Comparison of ENCODE assay signal across 28 mouse cellular contexts in genomic region chr14:19646232-19646631, GRCm38 (mm10). TPM values are rescaled to one million over a fixed set of nuclear protein-coding genes. Genes with fewer than 3 reads are reported as not detected.
DNase-seq lines count a peak whose midpoint lies in the region; ATAC-seq and TF ChIP-seq lines count a peak whose summit lies in the region.
"Had no signal": no experiment of that assay in that cellular context is flagged by ENCODE, and none has a peak within 500 bp of the region (broad histone marks: within the 10 kb centered on the region; RNA-seq: fewer than 3 reads in every experiment).

No protein-coding gene starts in this region.

- TF ChIP-seq CTCF in liver, embryonic 14.5 days (IDR thresholded peaks at IDR 0.05; ENCODE audit: low read depth) = no peak
- TF ChIP-seq CTCF in MEL (IDR thresholded peaks at IDR 0.05 in 2 of 3, conservative IDR thresholded peaks at IDR 0.05 in 1 of 3; ENCODE audit: control insufficient read depth in 1 of 3, insufficient read depth in 1 of 3, low read depth in 2 of 3, low read length in 3 of 3, poor library complexity in 1 of 3, severe bottlenecking in 1 of 3) = no peak

- TF ChIP-seq POLR2A in MEL (IDR thresholded peaks at IDR 0.05; ENCODE audit: control insufficient read depth in 1 of 2, insufficient read depth in 1 of 2, low read depth in 1 of 2, low read length in 2 of 2, poor library complexity in 1 of 2) = no peak

- H3K36me3 ChIP-seq in liver, embryonic 14.5 days (replicated peaks; ENCODE audit: control insufficient read depth, insufficient read depth, low read depth) = no peaks in the 10 kb centered on the region
- H3K36me3 ChIP-seq in liver, embryonic 11.5 days (ENCODE audit: control insufficient read depth, insufficient read depth, low read length) = no peaks in the 10 kb centered on the region
- H3K36me3 ChIP-seq in MEL (ENCODE audit: control insufficient read depth in 1 of 2, insufficient read depth in 2 of 2, low read length in 2 of 2) = no peaks in the 10 kb centered on the region; a peak in 1 of 4 replicates
- H3K36me3 ChIP-seq: G1E had no signal

- WGBS in liver, embryonic 14.5 days (ENCODE audit: insufficient replicate concordance) = 39% methylated on average over 3 of the region's 3 CpGs
- WGBS in liver, embryonic 11.5 days = 71% methylated on average over 3 of the region's 3 CpGs

- no peak for TF ChIP-seq RAD21 in MEL (IDR thresholded peaks at IDR 0.05; ENCODE audit: low read depth, low read length)

- H3K9me3 ChIP-seq in liver, embryonic 14.5 days (ENCODE audit: control insufficient read depth, low read length) = no peaks in the 10 kb centered on the region
- no peaks in the 10 kb centered on the region for H3K9me3 ChIP-seq in liver, embryonic 11.5 days (ENCODE audit: control insufficient read depth, low read length)
- H3K9me3 ChIP-seq in MEL (replicated peaks; ENCODE audit: insufficient read depth, low read length) = no peaks in the 10 kb centered on the region
- H3K9me3 ChIP-seq: G1E had no signal

- no peaks in the 10 kb centered on the region for H3K27me3 ChIP-seq in liver, embryonic 14.5 days (ENCODE audit: control insufficient read depth, insufficient read depth, low read length)
- H3K27me3 ChIP-seq in liver, embryonic 11.5 days (replicated peaks; ENCODE audit: control insufficient read depth, insufficient read depth, low read length) = no peaks in the 10 kb centered on the region
- H3K27me3 ChIP-seq in MEL (ENCODE audit: control insufficient read depth in 1 of 2, insufficient read depth in 2 of 2, low read length in 2 of 2) = no peaks in the 10 kb centered on the region
- H3K27me3 ChIP-seq: CH12.LX had no signal

- H3K4me3 ChIP-seq in liver, embryonic 14.5 days (ENCODE audit: insufficient read depth in 1 of 2, low read depth in 2 of 2, low read length in 2 of 2) = no peak overlapping the region
- no peak overlapping the region for H3K4me3 ChIP-seq in liver, embryonic 11.5 days (ENCODE audit: low read depth, low read length)
- peak overlapping the region; percentile 40 to 69 for H3K4me3 ChIP-seq in MEL (ENCODE audit: control insufficient read depth in 1 of 2, insufficient read depth in 1 of 2, low read depth in 2 of 2, low read length in 2 of 2)

- H3K4me2 ChIP-seq in liver, embryonic 14.5 days (ENCODE audit: low read depth) = no peak overlapping the region
- no peak overlapping the region for H3K4me2 ChIP-seq in liver, embryonic 11.5 days

- H3K27ac ChIP-seq in liver, embryonic 14.5 days = no peak overlapping the region
- H3K27ac ChIP-seq in liver, embryonic 11.5 days (ENCODE audit: low read depth, low read length) = no peak overlapping the region
- H3K27ac ChIP-seq in MEL (ENCODE audit: control insufficient read depth, low read depth, low read length) = peak overlapping the region; percentile 59

- ATAC-seq in liver, embryonic 14.5 days (ENCODE audit: insufficient read depth) = no peak
- no peak for ATAC-seq in liver, embryonic 11.5 days (replicated peaks; ENCODE audit: low FRiP score)
- ATAC-seq in megakaryocyte progenitor cell, adult 5-6 weeks (replicated peaks; ENCODE audit: poor library complexity) = peak; percentile 70
- ATAC-seq in megakaryocyte-erythroid progenitor cell, adult 5-6 weeks (replicated peaks; ENCODE audit: low FRiP score, low TSS enrichment, poor library complexity, severe bottlenecking) = peak; percentile 83
- ATAC-seq: activated CD4-positive, CD25-positive, alpha-beta regulatory T cell, adult 4 months; CD4-positive, CD25-positive, alpha-beta regulatory T cell, adult 4 months; Patski had no signal

- 0 out of 4 replicates have a peak, but pooled peaks cover 0 to 2% of the 10 kb centered on the region in 2 experiments for H3K4me1 ChIP-seq in liver, embryonic 14.5 days (replicated peaks; ENCODE audit: control insufficient read depth in 2 of 2, insufficient read depth in 2 of 2, low read length in 1 of 2)
- no peaks in the 10 kb centered on the region for H3K4me1 ChIP-seq in liver, embryonic 11.5 days (replicated peaks; ENCODE audit: control insufficient read depth, insufficient read depth, low read length)
- peaks cover 2 to 4% of the 10 kb centered on the region in 2 experiments for H3K4me1 ChIP-seq in MEL (ENCODE audit: control insufficient read depth in 1 of 2, insufficient read depth in 2 of 2, low read length in 2 of 2)

- DNase-seq in liver, embryonic 14.5 days (ENCODE audit: low read depth in 3 of 3, low spot score in 3 of 3) = no peak
- DNase-seq in liver, embryonic 11.5 days (ENCODE audit: low spot score) = no peak
- DNase-seq in MEL (ENCODE audit: low read depth, low spot score) = peak; percentile 46
- no peak for DNase-seq in left cerebral cortex, adult 9 months (ENCODE audit: low spot score in 2 of 2)
- no peak for DNase-seq in thymus, postnatal 4 days
- DNase-seq in cerebellum, postnatal 36 days = no peak
- DNase-seq: adrenal gland, adult 2 months; adrenal gland, adult 8-10 months; adrenal gland, postnatal 10 days; adrenal gland, postnatal 14 days; adrenal gland, postnatal 25 days; adrenal gland, postnatal 36 days; B cell, adult 2 months; cerebellum, adult 11 months; cerebellum, adult 11-12 months; cerebellum, adult 18-20 months had no signal

- no peak overlapping the region for H3K9ac ChIP-seq in liver, embryonic 14.5 days (replicated peaks)
- no peak overlapping the region for H3K9ac ChIP-seq in liver, embryonic 11.5 days (ENCODE audit: low read depth, low read length)
- no peak overlapping the region for H3K9ac ChIP-seq in MEL (ENCODE audit: control insufficient read depth, low read depth, low read length, poor library complexity, severe bottlenecking)

- no peaks in the 10 kb centered on the region for H3K79me2 ChIP-seq in MEL (ENCODE audit: control insufficient read depth, insufficient read depth, low read length, poor library complexity)

- peak; percentile 35; the same call in 1 of the 2 replicates for TF ChIP-seq EP300 in liver, embryonic 14.5 days (IDR thresholded peaks at IDR 0.05; ENCODE audit: low read depth)
- TF ChIP-seq EP300 in MEL (IDR thresholded peaks at IDR 0.05; ENCODE audit: low read depth in 1 of 2, low read length in 2 of 2) = peak; percentile 53 to 80

TF ChIP-seq in MEL, 35 proteins besides CTCF, POLR2A, EP300 and RAD21:
- TF ChIP-seq MAZ (IDR thresholded peaks at IDR 0.05; ENCODE audit: low read depth, low read length) (no peak), MEF2A (IDR thresholded peaks at IDR 0.05; ENCODE audit: extremely low read depth, insufficient replicate concordance, low read depth, low read length, poor library complexity, severe bottlenecking) (no peak), ETS1 (IDR thresholded peaks at IDR 0.05; ENCODE audit: low read depth, low read length) (peak; percentile 20; the same call in 1 of the 2 replicates), GATA1 (IDR thresholded peaks at IDR 0.05; ENCODE audit: low read depth, low read length) (peak; percentile 59), MYB (IDR thresholded peaks at IDR 0.05; ENCODE audit: low read depth, low read length) (0 out of 2 replicates have a peak, but pooled peaks have one; percentile 12), TCF12 (IDR thresholded peaks at IDR 0.05; ENCODE audit: low read depth, low read length) (peak; percentile 59; the same call in 1 of the 2 replicates), POLR2AphosphoS5 (IDR thresholded peaks at IDR 0.05; ENCODE audit: borderline replicate concordance, low read depth, low read length) (no peak), MAFK (IDR thresholded peaks at IDR 0.05; ENCODE audit: borderline replicate concordance, low read depth, low read length) (no peak)

RNA-seq across cellular contexts. Expression of gene Gm5458, which starts 43.9 kb away (rescaled TPM):
- polyA plus RNA-seq in liver, embryonic 14.5 days (2012; rRNA removed) = not detected in 2 replicates
- not detected in 2 replicates for polyA plus RNA-seq in liver, embryonic 14.5 days (2014; fragmentation: Nextera tagmentation; extraction: Ambion mirVana)
- not detected in 2 replicates for polyA plus RNA-seq in liver, embryonic 11.5 days (2014; fragmentation: Nextera tagmentation; extraction: Ambion mirVana)
- total RNA-seq in MEL (2012; rRNA removed) = not detected in 2 replicates
- polyA plus RNA-seq in MEL (2012; ENCODE audit: insufficient read depth in 1 of 2, insufficient read length in 2 of 2, low read depth in 1 of 2, low replicate concordance in 2 of 2, missing spikeins in 1 of 2) = not detected
- total RNA-seq in megakaryocyte progenitor cell, adult 5-6 weeks (2015) = not detected in 2 replicates
- total RNA-seq in megakaryocyte progenitor cell, adult 5-6 weeks (2017) = not detected in 2 replicates
- total RNA-seq in megakaryocyte-erythroid progenitor cell, adult 5-6 weeks (2014; fragmentation: Nextera tagmentation) = not detected in 2 replicates
- not detected in 2 replicates for total RNA-seq in megakaryocyte-erythroid progenitor cell, adult 5-6 weeks (2017)
- total RNA-seq: adrenal gland, adult 18-20 months; adrenal gland, adult 2 months; adrenal gland, adult 8-10 months; adrenal gland, postnatal 10 days; adrenal gland, postnatal 14 days; adrenal gland, postnatal 25 days; adrenal gland, postnatal 36 days; adrenal gland, postnatal 4 days; CH12.LX; ES-E14 had no signal
- polyA plus RNA-seq: adrenal gland, adult 2 months; brain, embryonic 14.5 days; C2C12; CD4-positive, CD25-positive, alpha-beta regulatory T cell, adult 4 months; G1E; Patski had no signal

Comparison
In these comparisons a context has a peak if more than half of its experiments do, and no peak if none do; other contexts are left out.
1. ATAC-seq: peak in megakaryocyte progenitor cell, adult 5-6 weeks (single experiment) and megakaryocyte-erythroid progenitor cell, adult 5-6 weeks (single experiment); none in liver, embryonic 14.5 days (single experiment) and liver, embryonic 11.5 days (single experiment).
2. H3K4me3 ChIP-seq: peak in MEL (2 of 2); none in liver, embryonic 14.5 days (0 of 2) and liver, embryonic 11.5 days (single experiment).